Mouse (Mus musculus): Measurements from ENCODE around the gene Dnajc10. TPM values are rescaled to one million over a fixed set of nuclear protein-coding genes. Genes with fewer than 3 reads are reported as not detected.

Dnajc10 gene
- 10 to 100 TPM; 35.0 to 36.4 TPM for total RNA-seq (2021)

- intact Hi-C loops (cut with DNase I), result loop anchor here (10.0 kb wide), 1 partner anchor 681 kb away; the partner anchor contains the start of gene Itprid2
- peak; percentile 94 to 96 for DNase-seq
These were observed at the start of gene Dnajc10 for GRCm38 (mm10) chr2:80315242-80316161. TSS of gene Dnajc10 (plus strand) at chr2:80315466.

- intact Hi-C loops (cut with DNase I), result loop anchor here (1.0 to 10.0 kb wide), 3 partner anchors 222 to 755 kb away; no protein-coding TSS in a partner anchor
- DNase-seq, result peak; percentile 57 to 59
These were observed 48.4 kb upstream of the Dnajc10 start for GRCm38 (mm10) chr2:80266894-80267293.

- intact Hi-C loops (cut with DNase I), result loop anchor here (5.0 to 10.0 kb wide), 2 partner anchors 223 to 756 kb away; no protein-coding TSS in a partner anchor
- DNase-seq, result no peak
These were observed 47.2 kb upstream of the Dnajc10 start for GRCm38 (mm10) chr2:80268053-80268452.

GRCm38 (mm10) chr2:80271431-80271830, 43.8 kb upstream of the Dnajc10 start:
- DNase-seq, result no peak
- intact Hi-C loops (cut with DNase I), result no loop called here

- DNase-seq, result no peak
These were observed 42.2 kb upstream of the Dnajc10 start for GRCm38 (mm10) chr2:80273038-80273437.

GRCm38 (mm10) chr2:80273763-80274162, 41.5 kb upstream of the Dnajc10 start:
- intact Hi-C loops (cut with DNase I), result no loop called here
- DNase-seq, result no peak

More at GRCm38 (mm10) chr2:80273038-80273437, 42.2 kb upstream of the Dnajc10 start:
- intact Hi-C loops (cut with DNase I), result no loop called here

GRCm38 (mm10) chr2:80275136-80275535, 40.1 kb upstream of the Dnajc10 start:
- intact Hi-C loops (cut with DNase I), result no loop called here
- no peak for DNase-seq

- no peak for DNase-seq
- intact Hi-C loops (cut with DNase I), result no loop called here
These were observed 33.1 kb upstream of the Dnajc10 start for GRCm38 (mm10) chr2:80282214-80282613.

GRCm38 (mm10) chr2:80286397-80286796, 28.9 kb upstream of the Dnajc10 start:
- intact Hi-C loops (cut with DNase I), result no loop called here
- no peak for DNase-seq

GRCm38 (mm10) chr2:80292172-80292571, 23.1 kb upstream of the Dnajc10 start, which contains the start of gene Prdx6b:
TSS of gene Prdx6b (plus strand) at chr2:80292472.
- intact Hi-C loops (cut with DNase I), result no loop called here
- DNase-seq, result no peak

GRCm38 (mm10) chr2:80298334-80298733, 16.9 kb upstream of the Dnajc10 start:
- intact Hi-C loops (cut with DNase I), result no loop called here
- no peak for DNase-seq

GRCm38 (mm10) chr2:80300806-80301205, 14.5 kb upstream of the Dnajc10 start:
- no peak for DNase-seq
- intact Hi-C loops (cut with DNase I), result no loop called here

GRCm38 (mm10) chr2:80303957-80304356, 11.3 kb upstream of the Dnajc10 start:
- intact Hi-C loops (cut with DNase I), result no loop called here
- no peak for DNase-seq

GRCm38 (mm10) chr2:80307701-80308100, 7.6 kb upstream of the Dnajc10 start:
- DNase-seq, result no peak
- intact Hi-C loops (cut with DNase I), result no loop called here

GRCm38 (mm10) chr2:80309775-80310174, 5.5 kb upstream of the Dnajc10 start:
- intact Hi-C loops (cut with DNase I), result loop anchor here (10.0 kb wide), 1 partner anchor 675 kb away; the partner anchor contains the start of gene Itprid2
- no peak for DNase-seq

- intact Hi-C loops (cut with DNase I), result loop anchor here (10.0 kb wide), 1 partner anchor 676 kb away; the partner anchor contains the start of gene Itprid2
- no peak for DNase-seq
These were observed 4.5 kb upstream of the Dnajc10 start for GRCm38 (mm10) chr2:80310772-80311171.

GRCm38 (mm10) chr2:80311350-80311749, 3.9 kb upstream of the Dnajc10 start:
- intact Hi-C loops (cut with DNase I), result loop anchor here (10.0 kb wide), 1 partner anchor 677 kb away; the partner anchor contains the start of gene Itprid2
- DNase-seq, result no peak

GRCm38 (mm10) chr2:80314201-80314600, 1.1 kb upstream of the Dnajc10 start:
- DNase-seq, result no peak
- intact Hi-C loops (cut with DNase I), result loop anchor here (10.0 kb wide), 1 partner anchor 679 kb away; the partner anchor contains the start of gene Itprid2

- intact Hi-C loops (cut with DNase I), result loop anchor here (10.0 kb wide), 1 partner anchor 680 kb away; the partner anchor contains the start of gene Itprid2
- no peak for DNase-seq
These were observed 418 bp upstream of the Dnajc10 start for GRCm38 (mm10) chr2:80314854-80315241.

- no peak for DNase-seq
- intact Hi-C loops (cut with DNase I), result no loop called here
These were observed 7.6 kb downstream of the Dnajc10 start for GRCm38 (mm10) chr2:80322878-80323277.

- intact Hi-C loops (cut with DNase I), result no loop called here
- DNase-seq, result no peak
These were observed 10.5 kb downstream of the Dnajc10 start for GRCm38 (mm10) chr2:80325779-80326178.
